Mouse (Mus musculus): ENCODE results near the gene Apoh.

Apoh gene

GRCm38 (mm10) chr11:108333583-108334379, 9.4 kb upstream of the Apoh start:
- no peak for DNase-seq (ENCODE audit: low spot score in 2 of 2)

- no peak for DNase-seq (ENCODE audit: low spot score in 2 of 2)
These were observed 8.5 kb upstream of the Apoh start for GRCm38 (mm10) chr11:108334658-108335057.

- DNase-seq (ENCODE audit: low spot score in 2 of 2), result no peak
These were observed 7.6 kb upstream of the Apoh start for GRCm38 (mm10) chr11:108335536-108335935.

GRCm38 (mm10) chr11:108336445-108336844, 6.7 kb upstream of the Apoh start:
- DNase-seq (ENCODE audit: low spot score in 2 of 2), result no peak

- DNase-seq (ENCODE audit: low spot score in 2 of 2), result no peak
These were observed 2.9 kb upstream of the Apoh start for GRCm38 (mm10) chr11:108340293-108340692.

GRCm38 (mm10) chr11:108341783-108342182, 1.4 kb upstream of the Apoh start:
- no peak for DNase-seq (ENCODE audit: low spot score in 2 of 2)

GRCm38 (mm10) chr11:108343789-108344462, 772 bp downstream of the Apoh start, which contains the start of gene Prkca:
Prkca (minus strand) TSS chr11:108343928.
- peak; percentile 84 to 97 for DNase-seq (ENCODE audit: low spot score in 2 of 2)

- no peak for DNase-seq (ENCODE audit: low spot score in 2 of 2)
These were observed 1.6 kb downstream of the Apoh start for GRCm38 (mm10) chr11:108344759-108345158.

- no peak for DNase-seq (ENCODE audit: low spot score in 2 of 2)
These were observed 2.2 kb downstream of the Apoh start for GRCm38 (mm10) chr11:108345321-108345720.

GRCm38 (mm10) chr11:108350799-108351198, 7.6 kb downstream of the Apoh start:
- no peak for DNase-seq (ENCODE audit: low spot score in 2 of 2)

GRCm38 (mm10) chr11:108352842-108353388, 9.8 kb downstream of the Apoh start:
- DNase-seq (ENCODE audit: low spot score in 2 of 2), result no peak

- DNase-seq (ENCODE audit: low spot score in 2 of 2), result no peak
These were observed 12.9 kb downstream of the Apoh start for GRCm38 (mm10) chr11:108356020-108356419.

- no peak for DNase-seq (ENCODE audit: low spot score in 2 of 2)
These were observed 15.8 kb downstream of the Apoh start for GRCm38 (mm10) chr11:108358911-108359310.

- no peak for DNase-seq (ENCODE audit: low spot score in 2 of 2)
These were observed 17.8 kb downstream of the Apoh start for GRCm38 (mm10) chr11:108360983-108361382.

GRCm38 (mm10) chr11:108362965-108363364, 19.8 kb downstream of the Apoh start:
- DNase-seq (ENCODE audit: low spot score in 2 of 2), result no peak

- DNase-seq (ENCODE audit: low spot score in 2 of 2), result no peak
These were observed 20.8 kb downstream of the Apoh start for GRCm38 (mm10) chr11:108363991-108364390.

GRCm38 (mm10) chr11:108364945-108365589, 21.9 kb downstream of the Apoh start:
- no peak for DNase-seq (ENCODE audit: low spot score in 2 of 2)

GRCm38 (mm10) chr11:108365600-108365999, 22.4 kb downstream of the Apoh start:
- DNase-seq (ENCODE audit: low spot score in 2 of 2), result no peak

GRCm38 (mm10) chr11:108367046-108367445, 23.9 kb downstream of the Apoh start:
- DNase-seq (ENCODE audit: low spot score in 2 of 2), result no peak

- no peak for DNase-seq (ENCODE audit: low spot score in 2 of 2)
These were observed 33.7 kb downstream of the Apoh start for GRCm38 (mm10) chr11:108376815-108377214.

- peak; percentile 53 to 80 for DNase-seq (ENCODE audit: low spot score in 2 of 2)
These were observed 34.7 kb downstream of the Apoh start for GRCm38 (mm10) chr11:108377680-108378362.

GRCm38 (mm10) chr11:108378363-108378751, 35.2 kb downstream of the Apoh start:
- DNase-seq (ENCODE audit: low spot score in 2 of 2), result no peak

Data from cerebellum, postnatal 4 days (tissue).